Comparison of ENCODE assay signal across 14 mouse cellular contexts in the genomic region with DNA sequence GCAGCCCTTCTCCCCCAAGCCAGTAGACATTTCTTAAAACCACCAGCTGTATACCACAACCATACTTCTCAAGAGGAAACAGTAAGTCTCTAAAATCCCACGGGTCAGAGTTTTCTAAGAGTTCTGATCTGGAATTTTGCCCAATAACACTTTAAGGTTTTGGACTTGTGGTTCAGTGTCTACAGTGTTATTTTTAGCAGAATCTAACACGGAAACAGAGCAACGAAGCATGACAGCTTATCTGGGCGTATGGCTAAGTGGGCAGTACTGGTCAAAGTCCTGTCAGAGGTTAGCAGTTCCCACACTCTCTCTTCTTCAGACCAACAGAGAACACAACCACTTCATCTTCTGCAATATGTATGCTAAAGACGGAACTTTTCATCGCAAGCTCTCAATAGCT. TPM values are rescaled to one million over a fixed set of nuclear protein-coding genes. Genes with fewer than 3 reads are reported as not detected.
A peak's percentile ranks its signal among the peaks of the same experiment; 100 is the strongest.
DNase-seq lines count a peak whose midpoint lies in the region; ATAC-seq and TF ChIP-seq lines count a peak whose summit lies in the region.
"Had no signal": no experiment of that assay in that cellular context is flagged by ENCODE, and none has a peak within 500 bp of the region (broad histone marks: within the 10 kb centered on the region; RNA-seq: fewer than 3 reads in every experiment).

No protein-coding gene starts in this region.

- H3K9me3 ChIP-seq in megakaryocyte, embryonic 14.5 days = no peaks in the 10 kb centered on the region
- H3K9me3 ChIP-seq in heart, embryonic 14.5 days (ENCODE audit: control insufficient read depth, low read length) = no peaks in the 10 kb centered on the region
- H3K9me3 ChIP-seq in kidney, embryonic 16.5 days (ENCODE audit: low read length) = peaks cover 9% of the 10 kb centered on the region; the same call in 1 of the 2 replicates
- H3K9me3 ChIP-seq in stomach, postnatal 0 days (ENCODE audit: control insufficient read depth, low read length) = no peaks in the 10 kb centered on the region
- H3K9me3 ChIP-seq: forebrain, embryonic 15.5 days had no signal

- intact Hi-C loops in gastrocnemius, postnatal 14 days (cut with DNase I; ENCODE audit: low total_unique reads) = no loop called here

- H3K27me3 ChIP-seq in megakaryocyte, embryonic 14.5 days (replicated peaks) = no peaks in the 10 kb centered on the region
- no peaks in the 10 kb centered on the region for H3K27me3 ChIP-seq in heart, embryonic 14.5 days (ENCODE audit: control insufficient read depth, insufficient read depth, low read length)
- no peaks in the 10 kb centered on the region for H3K27me3 ChIP-seq in kidney, embryonic 16.5 days (ENCODE audit: insufficient read depth, low read length)
- no peaks in the 10 kb centered on the region for H3K27me3 ChIP-seq in stomach, postnatal 0 days (ENCODE audit: control insufficient read depth, insufficient read depth, low read length)
- H3K27me3 ChIP-seq: forebrain, embryonic 15.5 days; neural tube, embryonic 13.5 days had no signal

- no peak for TF ChIP-seq CTCF in stomach, postnatal 0 days (IDR thresholded peaks at IDR 0.05; ENCODE audit: low read depth)

- H3K4me1 ChIP-seq in megakaryocyte, embryonic 14.5 days = peaks cover 80% of the 10 kb centered on the region
- peaks cover 15 to 43% of the 10 kb centered on the region in 2 experiments for H3K4me1 ChIP-seq in heart, embryonic 14.5 days (ENCODE audit: control insufficient read depth in 2 of 2, insufficient read depth in 2 of 2, low read length in 2 of 2)
- peaks cover 16% of the 10 kb centered on the region for H3K4me1 ChIP-seq in kidney, embryonic 16.5 days (ENCODE audit: insufficient read depth, low read length)
- H3K4me1 ChIP-seq in stomach, postnatal 0 days (replicated peaks; ENCODE audit: control insufficient read depth, insufficient read depth) = no peaks in the 10 kb centered on the region
- H3K4me1 ChIP-seq: forebrain, embryonic 15.5 days; midbrain, embryonic 10.5 days; neural tube, embryonic 13.5 days had no signal

- ATAC-seq in megakaryocyte, adult 5-6 weeks (ENCODE audit: poor library complexity, severe bottlenecking) = no peak; the same call in 1 of the 2 replicates
- 0 out of 2 replicates have a peak, but pooled peaks have one; percentile 6 for ATAC-seq in heart, embryonic 14.5 days (ENCODE audit: insufficient number of reproducible peaks, insufficient read depth, low FRiP score, low read depth)
- ATAC-seq in kidney, embryonic 16.5 days (ENCODE audit: low FRiP score, low TSS enrichment) = peak; percentile 70; the same call in 1 of the 2 replicates
- peak; percentile 85 for ATAC-seq in stomach, postnatal 0 days (ENCODE audit: low FRiP score, low TSS enrichment)
- ATAC-seq in erythroid progenitor cell, adult 5-6 weeks (replicated peaks; ENCODE audit: low FRiP score, poor library complexity, severe bottlenecking) = no peak
- ATAC-seq: forebrain, embryonic 15.5 days; hindbrain, postnatal 0 days had no signal

- TF ChIP-seq EP300 in stomach, postnatal 0 days (optimal IDR thresholded peaks at IDR 0.05) = no peak

- H3K36me3 ChIP-seq in megakaryocyte, embryonic 14.5 days (replicated peaks; ENCODE audit: low read length) = peaks cover 66% of the 10 kb centered on the region
- H3K36me3 ChIP-seq in heart, embryonic 14.5 days (ENCODE audit: control insufficient read depth, insufficient read depth, low read length) = peaks cover 25% of the 10 kb centered on the region
- peaks cover 37% of the 10 kb centered on the region for H3K36me3 ChIP-seq in kidney, embryonic 16.5 days (ENCODE audit: insufficient read depth, low read length)
- H3K36me3 ChIP-seq in stomach, postnatal 0 days (ENCODE audit: control insufficient read depth, insufficient read depth, low read length) = peaks cover 7% of the 10 kb centered on the region

- H3K9ac ChIP-seq in heart, embryonic 14.5 days (ENCODE audit: low read length) = peak overlapping the region; percentile 40; the same call in 1 of the 2 replicates
- 0 out of 2 replicates have a peak overlapping the region, but pooled peaks have one; percentile 2 for H3K9ac ChIP-seq in kidney, embryonic 16.5 days (replicated peaks; ENCODE audit: low read length)
- no peak overlapping the region for H3K9ac ChIP-seq in stomach, postnatal 0 days (ENCODE audit: low read length)
- H3K9ac ChIP-seq: forebrain, embryonic 15.5 days; neural tube, embryonic 13.5 days had no signal

- peak overlapping the region; percentile 83 for H3K4me3 ChIP-seq in megakaryocyte, embryonic 14.5 days (replicated peaks)
- H3K4me3 ChIP-seq in heart, embryonic 14.5 days (ENCODE audit: control insufficient read depth in 1 of 2, insufficient read depth in 1 of 2, low read depth in 1 of 2, low read length in 2 of 2) = no peak overlapping the region
- no peak overlapping the region for H3K4me3 ChIP-seq in kidney, embryonic 16.5 days (ENCODE audit: low read length)
- H3K4me3 ChIP-seq in stomach, postnatal 0 days (ENCODE audit: low read depth, low read length) = no peak overlapping the region
- H3K4me3 ChIP-seq: forebrain, embryonic 15.5 days; midbrain, embryonic 10.5 days; neural tube, embryonic 13.5 days had no signal

- H3K27ac ChIP-seq in heart, embryonic 14.5 days (replicated peaks in 1 of 2; ENCODE audit: control insufficient read depth in 1 of 2, insufficient read depth in 1 of 2, low read depth in 2 of 2, low read length in 2 of 2) = peak overlapping the region; percentile 53 to 89
- peak overlapping the region; percentile 44; the same call in 1 of the 2 replicates for H3K27ac ChIP-seq in kidney, embryonic 16.5 days (ENCODE audit: low read length)
- no peak overlapping the region for H3K27ac ChIP-seq in stomach, postnatal 0 days (replicated peaks)
- H3K27ac ChIP-seq: forebrain, embryonic 15.5 days; hindbrain, postnatal 0 days; midbrain, embryonic 10.5 days; neural tube, embryonic 13.5 days had no signal

- H3K4me2 ChIP-seq in heart, embryonic 14.5 days (ENCODE audit: low read length) = peak overlapping the region; percentile 56
- H3K4me2 ChIP-seq in kidney, embryonic 16.5 days (replicated peaks; ENCODE audit: low read depth, low read length) = no peak overlapping the region
- H3K4me2 ChIP-seq in stomach, postnatal 0 days (replicated peaks; ENCODE audit: low read depth) = peak overlapping the region; percentile 25; the same call in 1 of the 2 replicates
- H3K4me2 ChIP-seq: forebrain, embryonic 15.5 days; neural tube, embryonic 13.5 days had no signal

- 4% methylated on average over 6 of the region's 6 CpGs for WGBS in heart, embryonic 14.5 days
- WGBS in kidney, embryonic 16.5 days = 27% methylated on average over 6 of the region's 6 CpGs
- WGBS in stomach, postnatal 0 days = 27% methylated on average over 6 of the region's 6 CpGs

- peak; percentile 45 for DNase-seq in stomach, postnatal 0 days (ENCODE audit: low spot score)
- no peak for DNase-seq in gastrocnemius, postnatal 14 days
- no peak for DNase-seq in adrenal gland, adult 8-10 months
- DNase-seq: spleen, adult 18-20 months; thymus, postnatal 36 days had no signal

RNA-seq across cellular contexts. Expression of gene Mcam, which starts 41.3 kb away (rescaled TPM):
- polyA plus RNA-seq in megakaryocyte, embryonic 14.5 days (2012; ENCODE audit: insufficient read depth, low replicate concordance) = not detected in 2 replicates
- total RNA-seq in megakaryocyte, adult 5-6 weeks (2015) = 1.6 TPM in 2 replicates
- 3.2 and 5.8 TPM in 2 replicates for total RNA-seq in megakaryocyte, adult 5-6 weeks (2017)
- 129 and 130 TPM in 2 replicates for polyA plus RNA-seq in heart, embryonic 14.5 days (2014; fragmentation: Nextera tagmentation; extraction: Ambion mirVana)
- polyA plus RNA-seq in kidney, embryonic 16.5 days (2015; fragmentation: Nextera tagmentation; extraction: Ambion mirVana) = 54.3 and 60.3 TPM in 2 replicates
- 43.9 and 44.5 TPM in 2 replicates for polyA plus RNA-seq in stomach, postnatal 0 days (2015; fragmentation: Nextera tagmentation; extraction: Ambion mirVana)
- total RNA-seq in erythroid progenitor cell, adult 5-6 weeks (2015; ENCODE audit: low replicate concordance) = not detected in 2 replicates
- 0.30 TPM in 1 of 2 replicates, not detected in the other for total RNA-seq in erythroid progenitor cell, adult 5-6 weeks (2017; ENCODE audit: low replicate concordance)
- 10 to 100 TPM; 62.3 to 83.8 TPM for total RNA-seq in gastrocnemius, postnatal 14 days (2021)
- 10 to 100 TPM; 21.4 to 70.9 (median 38.2) TPM for total RNA-seq in adrenal gland, adult 8-10 months (2022)

RNA-seq across cellular contexts. Expression of gene Cbl, which starts 58.3 kb away (rescaled TPM):
- 2.4 and 3.9 TPM in 2 replicates for polyA plus RNA-seq in megakaryocyte, embryonic 14.5 days (2012; ENCODE audit: insufficient read depth, low replicate concordance)
- total RNA-seq in megakaryocyte, adult 5-6 weeks (2015) = 179 and 180 TPM in 2 replicates
- 45.3 and 70.2 TPM in 2 replicates for total RNA-seq in megakaryocyte, adult 5-6 weeks (2017)
- 12.7 and 13.7 TPM in 2 replicates for polyA plus RNA-seq in heart, embryonic 14.5 days (2014; fragmentation: Nextera tagmentation; extraction: Ambion mirVana)
- polyA plus RNA-seq in kidney, embryonic 16.5 days (2015; fragmentation: Nextera tagmentation; extraction: Ambion mirVana) = 17.6 and 24.0 TPM in 2 replicates
- 4.9 and 5.7 TPM in 2 replicates for polyA plus RNA-seq in stomach, postnatal 0 days (2015; fragmentation: Nextera tagmentation; extraction: Ambion mirVana)
- total RNA-seq in erythroid progenitor cell, adult 5-6 weeks (2015; ENCODE audit: low replicate concordance) = 43.2 TPM in 2 replicates
- total RNA-seq in erythroid progenitor cell, adult 5-6 weeks (2017; ENCODE audit: low replicate concordance) = 16.2 and 21.3 TPM in 2 replicates
- total RNA-seq in gastrocnemius, postnatal 14 days (2021) = 10 to 100 TPM; 12.1 to 12.8 TPM
- 10 to 100 TPM; 30.4 to 52.9 (median 40.1) TPM for total RNA-seq in adrenal gland, adult 8-10 months (2022)

Comparison
In these comparisons a context has a peak if more than half of its experiments do, and no peak if none do; other contexts are left out.
1. ATAC-seq: peak in heart, embryonic 14.5 days (single experiment), kidney, embryonic 16.5 days (single experiment) and stomach, postnatal 0 days (single experiment); none in megakaryocyte, adult 5-6 weeks (single experiment) and erythroid progenitor cell, adult 5-6 weeks (single experiment).